Mouse (Mus musculus) kidney, adult 2 months (tissue): ENCODE measurements around the gene Arid2.

Source experiments
- CTCF ChIP-seq: fragments of 200-500 bp; conservative IDR thresholded peaks from 2 replicates; pipeline ENCODE4 v1.5.1; 2011; ENCODE audit warnings: low read depth, mild to moderate bottlenecking, control low read depth, low read length, moderate library complexity, mixed read lengths; ENCODE audit not compliant: insufficient read depth, insufficient read length
- POLR2A ChIP-seq: fragments of 200-500 bp; IDR thresholded peaks from one replicate; pipeline ENCODE4 v1.6.1; 2011; ENCODE audit warnings: low read depth, low read length, control low read depth

GRCm38 (mm10) chr15:96319335-96319734 lies 32.0 kb downstream of the Arid2 start:
- TF ChIP-seq CTCF (no peak), POLR2A (no peak)
